Mouse (Mus musculus): ENCODE results near the gene Polr3h. TPM values are rescaled to one million over a fixed set of nuclear protein-coding genes. Genes with fewer than 3 reads are reported as not detected.

The Polr3h gene
- polyA plus RNA-seq, 1 experiment: 2.8 TPM

DNA sequence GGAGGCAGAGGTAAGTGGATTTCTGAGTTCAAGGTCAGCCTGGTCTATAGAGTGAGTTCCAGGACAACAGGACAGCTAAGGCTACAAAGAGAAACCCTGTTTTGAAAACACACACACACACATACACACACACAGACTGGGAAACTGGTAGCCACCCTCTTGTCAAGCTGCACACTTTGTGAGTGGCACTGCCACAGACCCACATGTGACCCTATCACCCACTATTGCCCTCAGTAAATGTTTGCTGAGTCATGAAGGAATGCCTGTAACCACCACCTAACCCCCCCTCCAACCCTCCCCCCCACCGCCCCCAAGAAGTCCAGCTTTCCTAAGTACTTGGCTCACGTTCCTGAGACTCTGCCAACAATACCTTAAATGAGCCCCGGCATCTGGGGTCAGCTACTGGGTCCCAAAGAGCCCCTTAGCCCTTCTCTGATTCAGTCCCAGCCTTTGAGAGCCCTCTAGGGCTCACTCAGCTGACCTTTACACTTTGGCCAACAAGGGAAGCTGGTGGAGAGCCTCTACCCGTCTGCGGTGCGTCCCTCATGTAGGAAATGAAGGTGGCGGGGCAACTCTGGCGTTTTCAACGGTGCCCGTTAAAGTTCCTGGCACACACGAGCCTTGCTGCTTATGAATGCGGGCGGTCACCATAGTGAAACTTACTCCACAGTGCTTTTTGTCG lies 87.3 kb downstream of the Polr3h start:
- no peak overlapping the region for H3K4me3 ChIP-seq (ENCODE audit: insufficient read depth, low read depth, low read length)
- H3K4me1 ChIP-seq (ENCODE audit: control insufficient read depth, insufficient read depth, insufficient read length, low read length): peaks cover 10% of the 10 kb centered on the region
- H3K27ac ChIP-seq (replicated peaks; ENCODE audit: low read depth, low read length): peak overlapping the region; percentile 96

Other genes with a start within 250 kb of the Polr3h start
- gene Chadl, start 229.0 kb downstream of the Polr3h start, polyA plus RNA-seq (2012; ENCODE audit: insufficient read depth, insufficient read length, missing spikeins): 3.3 and 6.2 TPM in 2 replicates
- gene Zc3h7b, start 181.2 kb downstream of the Polr3h start, polyA plus RNA-seq (2012; ENCODE audit: insufficient read depth, insufficient read length, missing spikeins): 25.1 and 32.4 TPM in 2 replicates
- gene Rangap1, start 180.7 kb downstream of the Polr3h start, polyA plus RNA-seq (2012; ENCODE audit: insufficient read depth, insufficient read length, missing spikeins): 15.0 and 18.8 TPM in 2 replicates
- 33.0 and 53.3 TPM in 2 replicates for gene Tef, start 123.8 kb downstream of the Polr3h start, polyA plus RNA-seq (2012; ENCODE audit: insufficient read depth, insufficient read length, missing spikeins)
- 79.0 and 87.4 TPM in 2 replicates for gene Tob2, start 67.4 kb downstream of the Polr3h start, polyA plus RNA-seq (2012; ENCODE audit: insufficient read depth, insufficient read length, missing spikeins)
- 42.4 and 46.3 TPM in 2 replicates for gene Phf5a, start 54.3 kb downstream of the Polr3h start, polyA plus RNA-seq (2012; ENCODE audit: insufficient read depth, insufficient read length, missing spikeins)
- gene Aco2, start 53.9 kb downstream of the Polr3h start, polyA plus RNA-seq (2012; ENCODE audit: insufficient read depth, insufficient read length, missing spikeins): 3,633 and 4,102 TPM in 2 replicates
- not detected in 2 replicates for gene Csdc2, start 10.5 kb upstream of the Polr3h start, polyA plus RNA-seq (2012; ENCODE audit: insufficient read depth, insufficient read length, missing spikeins)
- 86.8 and 130 TPM in 2 replicates for gene Pmm1, start 34.7 kb upstream of the Polr3h start, polyA plus RNA-seq (2012; ENCODE audit: insufficient read depth, insufficient read length, missing spikeins)
- gene 1700029P11Rik, start 54.3 kb upstream of the Polr3h start, polyA plus RNA-seq (2012; ENCODE audit: insufficient read depth, insufficient read length, missing spikeins): not detected in 2 replicates
- gene Xrcc6, start 61.6 kb upstream of the Polr3h start, polyA plus RNA-seq (2012; ENCODE audit: insufficient read depth, insufficient read length, missing spikeins): 119 and 145 TPM in 2 replicates
- gene Desi1, start 107.6 kb upstream of the Polr3h start, polyA plus RNA-seq (2012; ENCODE audit: insufficient read depth, insufficient read length, missing spikeins): 5.1 and 9.2 TPM in 2 replicates
- gene Snu13, start 121.4 kb upstream of the Polr3h start, polyA plus RNA-seq (2012; ENCODE audit: insufficient read depth, insufficient read length, missing spikeins): 88.5 and 124 TPM in 2 replicates
- not detected in 2 replicates for gene 4930407I10Rik, start 132.9 kb upstream of the Polr3h start, polyA plus RNA-seq (2012; ENCODE audit: insufficient read depth, insufficient read length, missing spikeins)
- gene Mei1, start 143.8 kb upstream of the Polr3h start, polyA plus RNA-seq (2012; ENCODE audit: insufficient read depth, insufficient read length, missing spikeins): not detected in 2 replicates
- gene Ccdc134, start 201.7 kb upstream of the Polr3h start, polyA plus RNA-seq (2012; ENCODE audit: insufficient read depth, insufficient read length, missing spikeins): 3.6 and 4.3 TPM in 2 replicates
- 24.3 and 25.3 TPM in 2 replicates for gene Srebf2, start 220.9 kb upstream of the Polr3h start, polyA plus RNA-seq (2012; ENCODE audit: insufficient read depth, insufficient read length, missing spikeins)

Measured in brown adipose tissue, adult 24 weeks (tissue).